Comparison of ENCODE assay signal across 17 mouse cellular contexts in genomic region chr4:8374061-8374460, GRCm38 (mm10).
DNase-seq lines count a peak whose midpoint lies in the region; ATAC-seq and TF ChIP-seq lines count a peak whose summit lies in the region.
"Had no signal": no experiment of that assay in that cellular context is flagged by ENCODE, and none has a peak within 500 bp of the region (broad histone marks: within the 10 kb centered on the region; RNA-seq: fewer than 3 reads in every experiment).

No protein-coding gene starts in this region.

- no peaks in the 10 kb centered on the region for H3K27me3 ChIP-seq in intestine, embryonic 16.5 days (replicated peaks; ENCODE audit: control insufficient read depth, insufficient read depth, low read length)
- H3K27me3 ChIP-seq in intestine, postnatal 0 days (replicated peaks; ENCODE audit: control insufficient read depth, insufficient read depth, low read length): no peaks in the 10 kb centered on the region
- H3K27me3 ChIP-seq: forebrain, embryonic 13.5 days; heart, embryonic 15.5 days; intestine, embryonic 15.5 days had no signal

- H3K9ac ChIP-seq in intestine, embryonic 16.5 days (ENCODE audit: low read depth, low read length): no peak overlapping the region
- H3K9ac ChIP-seq in intestine, postnatal 0 days (ENCODE audit: low read depth, low read length): no peak overlapping the region
- H3K9ac ChIP-seq: forebrain, embryonic 13.5 days; heart, embryonic 15.5 days; intestine, embryonic 15.5 days had no signal

- WGBS in intestine, embryonic 16.5 days: 76% methylated on average over 3 of the region's 3 CpGs
- 76% methylated on average over 3 of the region's 3 CpGs for WGBS in intestine, postnatal 0 days

- no peaks in the 10 kb centered on the region for H3K9me3 ChIP-seq in intestine, embryonic 16.5 days (ENCODE audit: control insufficient read depth, low read length)
- no peaks in the 10 kb centered on the region for H3K9me3 ChIP-seq in intestine, postnatal 0 days (ENCODE audit: control insufficient read depth)
- H3K9me3 ChIP-seq: embryonic facial prominence, embryonic 10.5 days; forebrain, embryonic 13.5 days; heart, embryonic 15.5 days; intestine, embryonic 15.5 days had no signal

- no peak for TF ChIP-seq CTCF in intestine, postnatal 0 days (IDR thresholded peaks at IDR 0.05; ENCODE audit: low read depth)

- intact Hi-C loops in heart, postnatal 14 days (cut with DNase I): no loop called here

- H3K4me3 ChIP-seq in intestine, embryonic 16.5 days (ENCODE audit: low read length): no peak overlapping the region
- H3K4me3 ChIP-seq in intestine, postnatal 0 days (ENCODE audit: low read depth, low read length): no peak overlapping the region
- H3K4me3 ChIP-seq: embryonic facial prominence, embryonic 10.5 days; forebrain, embryonic 13.5 days; heart, embryonic 15.5 days; intestine, embryonic 15.5 days had no signal

- ATAC-seq in intestine, embryonic 16.5 days: 0 out of 2 replicates have a peak, but pooled peaks have one; percentile 9
- ATAC-seq in intestine, postnatal 0 days: no peak
- ATAC-seq: forebrain, embryonic 13.5 days had no signal

- H3K4me1 ChIP-seq in intestine, embryonic 16.5 days (ENCODE audit: control insufficient read depth, insufficient read depth, low read length): no peaks in the 10 kb centered on the region
- no peaks in the 10 kb centered on the region for H3K4me1 ChIP-seq in intestine, postnatal 0 days (replicated peaks; ENCODE audit: control insufficient read depth, insufficient read depth, low read length)
- H3K4me1 ChIP-seq: embryonic facial prominence, embryonic 10.5 days; forebrain, embryonic 13.5 days; intestine, embryonic 15.5 days had no signal

- no peak overlapping the region for H3K27ac ChIP-seq in intestine, embryonic 16.5 days (ENCODE audit: low read length)
- H3K27ac ChIP-seq in intestine, postnatal 0 days (ENCODE audit: low read depth, low read length): no peak overlapping the region
- H3K27ac ChIP-seq: embryonic facial prominence, embryonic 10.5 days; forebrain, embryonic 13.5 days; heart, embryonic 15.5 days; intestine, embryonic 15.5 days had no signal

- DNase-seq in cerebellum, postnatal 10 days: peak; percentile 70 to 87
- no peak for DNase-seq in cerebellum, adult 9-11 months
- DNase-seq in heart, postnatal 4 days: peak; percentile 22
- DNase-seq in heart, postnatal 14 days: no peak
- peak; percentile 52 to 53 for DNase-seq in right cerebral cortex, postnatal 10 days (ENCODE audit: low spot score in 2 of 2)
- DNase-seq in right cerebral cortex, postnatal 4 days: no peak
- DNase-seq: adrenal gland, postnatal 10 days; gastrocnemius, postnatal 10 days; heart, postnatal 36 days; kidney, adult 8-10 months had no signal

- no peak overlapping the region for H3K4me2 ChIP-seq in intestine, embryonic 16.5 days (ENCODE audit: low read depth, low read length)
- H3K4me2 ChIP-seq in intestine, postnatal 0 days (replicated peaks; ENCODE audit: low read depth): no peak overlapping the region
- H3K4me2 ChIP-seq: forebrain, embryonic 13.5 days; heart, embryonic 11.5 days; heart, embryonic 15.5 days; intestine, embryonic 15.5 days had no signal

- H3K36me3 ChIP-seq in intestine, embryonic 16.5 days (ENCODE audit: control insufficient read depth, insufficient read depth, low read length): no peaks in the 10 kb centered on the region
- no peaks in the 10 kb centered on the region for H3K36me3 ChIP-seq in intestine, postnatal 0 days (ENCODE audit: control insufficient read depth, insufficient read depth)
- H3K36me3 ChIP-seq: embryonic facial prominence, embryonic 10.5 days; heart, embryonic 15.5 days; intestine, embryonic 15.5 days had no signal

Comparison
In these comparisons a context has a peak if more than half of its experiments do, and no peak if none do; other contexts are left out.
1. DNase-seq: peak in cerebellum, postnatal 10 days (2 of 2), heart, postnatal 4 days (single experiment) and right cerebral cortex, postnatal 10 days (2 of 2); none in cerebellum, adult 9-11 months (single experiment), heart, postnatal 14 days (0 of 2) and right cerebral cortex, postnatal 4 days (single experiment).